Mouse (Mus musculus): ENCODE results near the gene Dcdc2a. TPM values are rescaled to one million over a fixed set of nuclear protein-coding genes. Genes with fewer than 3 reads are reported as not detected.

Gene Dcdc2a
- polyA plus RNA-seq, 1 experiment from 2014 or later, result 2.2 TPM

DNA sequence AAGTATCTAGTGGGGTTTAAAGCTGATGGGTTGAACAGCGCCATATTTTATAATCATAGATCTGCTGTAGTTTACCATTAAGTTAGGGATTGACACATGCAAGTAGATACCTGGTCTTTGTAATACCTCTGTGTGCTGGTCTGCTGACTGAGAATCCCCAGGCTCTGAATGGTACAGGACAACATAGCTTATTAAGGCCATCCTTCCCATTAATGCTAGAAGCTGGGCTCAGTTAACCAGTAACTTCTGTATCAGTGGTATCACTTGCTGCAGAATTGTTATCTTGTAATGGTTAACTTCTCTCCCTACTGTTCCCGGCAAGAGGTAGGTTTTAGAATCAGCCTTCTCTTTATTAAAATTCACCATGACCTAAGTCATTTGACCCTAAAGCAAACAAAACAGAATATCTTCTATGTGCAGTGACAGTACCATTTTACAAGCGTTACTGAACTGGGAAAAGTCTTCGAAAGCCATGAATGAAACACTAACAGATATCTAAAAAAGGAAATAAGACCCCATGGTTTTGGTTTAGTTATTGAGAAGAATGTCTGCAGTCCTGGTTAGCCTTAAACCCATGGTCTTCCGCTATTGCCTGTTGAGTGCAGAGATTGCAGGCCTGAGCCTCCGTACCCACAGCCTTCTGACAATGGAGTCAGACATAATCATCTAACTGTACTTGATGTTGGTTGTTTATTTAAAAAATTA, 29.2 kb upstream of the Dcdc2a start:
- 92% methylated on average over 6 of the region's 6 CpGs for WGBS

GRCm38 (mm10) chr13:25027114-25027425, 28.7 kb upstream of the Dcdc2a start:
- Histone ChIP-seq H3K27ac (replicated peaks; ENCODE audit: low read depth, low read length) (no peak overlapping the region), H3K9me3 (ENCODE audit: control insufficient read depth, low read length) (no peaks in the 10 kb centered on the region), H3K27me3 (ENCODE audit: control insufficient read depth, insufficient read depth, low read length) (no peaks in the 10 kb centered on the region), H3K9ac (ENCODE audit: low read length) (no peak overlapping the region), H3K4me2 (ENCODE audit: low read depth, severe bottlenecking) (no peak overlapping the region), H3K4me1 (ENCODE audit: control insufficient read depth, insufficient read depth, low read length) (no peaks in the 10 kb centered on the region), H3K4me3 (ENCODE audit: low read depth, low read length) (no peak overlapping the region), H3K36me3 (ENCODE audit: control insufficient read depth, insufficient read depth, low read length) (no peaks in the 10 kb centered on the region)
- WGBS, result 84% methylated on average over 3 of the region's 3 CpGs
- ATAC-seq (ENCODE audit: insufficient number of reproducible peaks, low FRiP score, low TSS enrichment, low read depth), result no peak
- no peak for DNase-seq (ENCODE audit: low spot score)

More for the DNA sequence above, 29.2 kb upstream of the Dcdc2a start:
- H3K9ac ChIP-seq (ENCODE audit: low read length), result no peak overlapping the region
- no peaks in the 10 kb centered on the region for H3K9me3 ChIP-seq (ENCODE audit: control insufficient read depth, low read length)
- no peaks in the 10 kb centered on the region for H3K27me3 ChIP-seq (ENCODE audit: control insufficient read depth, insufficient read depth, low read length)
- no peaks in the 10 kb centered on the region for H3K36me3 ChIP-seq (ENCODE audit: control insufficient read depth, insufficient read depth, low read length)
- H3K27ac ChIP-seq (replicated peaks; ENCODE audit: low read depth, low read length), result no peak overlapping the region
- H3K4me2 ChIP-seq (ENCODE audit: low read depth, severe bottlenecking), result no peak overlapping the region
- no peak for DNase-seq (ENCODE audit: low spot score)
- no peaks in the 10 kb centered on the region for H3K4me1 ChIP-seq (ENCODE audit: control insufficient read depth, insufficient read depth, low read length)
- H3K4me3 ChIP-seq (ENCODE audit: low read depth, low read length), result no peak overlapping the region
- ATAC-seq (ENCODE audit: insufficient number of reproducible peaks, low FRiP score, low TSS enrichment, low read depth), result no peak

- DNase-seq (ENCODE audit: low spot score) (no peak), ATAC-seq (ENCODE audit: insufficient number of reproducible peaks, low FRiP score, low TSS enrichment, low read depth) (no peak)
- Histone ChIP-seq H3K4me1 (ENCODE audit: control insufficient read depth, insufficient read depth, low read length) (no peaks in the 10 kb centered on the region), H3K9ac (ENCODE audit: low read length) (no peak overlapping the region), H3K4me2 (ENCODE audit: low read depth, severe bottlenecking) (no peak overlapping the region), H3K4me3 (ENCODE audit: low read depth, low read length) (no peak overlapping the region), H3K36me3 (ENCODE audit: control insufficient read depth, insufficient read depth, low read length) (no peaks in the 10 kb centered on the region), H3K9me3 (ENCODE audit: control insufficient read depth, low read length) (no peaks in the 10 kb centered on the region), H3K27ac (replicated peaks; ENCODE audit: low read depth, low read length) (no peak overlapping the region), H3K27me3 (ENCODE audit: control insufficient read depth, insufficient read depth, low read length) (no peaks in the 10 kb centered on the region)
- 81% methylated on average over 2 of the region's 2 CpGs for WGBS
Observed at GRCm38 (mm10) chr13:25039488-25039887, 16.3 kb upstream of the Dcdc2a start.

DNA sequence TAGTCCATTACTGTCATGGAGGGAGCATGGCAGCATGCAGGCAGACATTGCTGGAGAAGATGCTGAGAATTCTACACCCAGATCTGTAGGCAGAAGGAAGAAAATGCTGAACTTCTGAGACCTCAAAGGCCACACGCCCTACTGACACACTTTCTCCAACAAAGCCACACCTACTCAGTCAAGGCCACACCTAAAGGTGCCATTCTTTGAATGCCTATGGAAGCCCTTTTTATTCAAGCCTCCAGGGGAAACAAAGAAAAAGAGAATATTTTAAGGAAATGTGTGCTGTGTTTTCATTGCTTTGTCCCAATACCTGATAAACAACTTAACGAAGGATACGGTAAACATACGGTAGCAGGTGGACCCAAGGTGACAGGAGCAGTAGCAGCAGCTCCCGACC, 3.1 kb upstream of the Dcdc2a start:
- Histone ChIP-seq H3K4me2 (ENCODE audit: low read depth, severe bottlenecking) (no peak overlapping the region), H3K9me3 (ENCODE audit: control insufficient read depth, low read length) (peaks cover 8% of the 10 kb centered on the region; the same call in 1 of the 2 replicates), H3K27ac (replicated peaks; ENCODE audit: low read depth, low read length) (no peak overlapping the region), H3K9ac (ENCODE audit: low read length) (no peak overlapping the region), H3K4me1 (ENCODE audit: control insufficient read depth, insufficient read depth, low read length) (peaks cover 3% of the 10 kb centered on the region; the same call in 1 of the 2 replicates), H3K27me3 (ENCODE audit: control insufficient read depth, insufficient read depth, low read length) (peaks cover 32% of the 10 kb centered on the region), H3K4me3 (ENCODE audit: low read depth, low read length) (no peak overlapping the region), H3K36me3 (ENCODE audit: control insufficient read depth, insufficient read depth, low read length) (no peaks in the 10 kb centered on the region)
- DNase-seq (ENCODE audit: low spot score) (no peak), ATAC-seq (ENCODE audit: insufficient number of reproducible peaks, low FRiP score, low TSS enrichment, low read depth) (no peak)
- WGBS, result 89% methylated on average over 5 of the region's 5 CpGs

- Histone ChIP-seq H3K4me2 (ENCODE audit: low read depth, severe bottlenecking) (peak overlapping the region; percentile 79), H3K4me1 (ENCODE audit: control insufficient read depth, insufficient read depth, low read length) (peaks cover 3% of the 10 kb centered on the region; the same call in 1 of the 2 replicates), H3K36me3 (ENCODE audit: control insufficient read depth, insufficient read depth, low read length) (no peaks in the 10 kb centered on the region), H3K9me3 (ENCODE audit: control insufficient read depth, low read length) (peaks cover 3% of the 10 kb centered on the region; the same call in 1 of the 2 replicates), H3K9ac (ENCODE audit: low read length) (peak overlapping the region; percentile 35; the same call in 1 of the 2 replicates), H3K27ac (replicated peaks; ENCODE audit: low read depth, low read length) (no peak overlapping the region), H3K27me3 (ENCODE audit: control insufficient read depth, insufficient read depth, low read length) (peaks cover 32% of the 10 kb centered on the region), H3K4me3 (ENCODE audit: low read depth, low read length) (peak overlapping the region; percentile 43)
- WGBS, result under 1% methylated on average over 30 of the region's 35 CpGs
- ATAC-seq (ENCODE audit: insufficient number of reproducible peaks, low FRiP score, low TSS enrichment, low read depth) (peak; percentile 79), DNase-seq (ENCODE audit: low spot score) (peak; percentile 82)
Observed at GRCm38 (mm10) chr13:25055111-25055554, 671 bp upstream of the Dcdc2a start.

DNA sequence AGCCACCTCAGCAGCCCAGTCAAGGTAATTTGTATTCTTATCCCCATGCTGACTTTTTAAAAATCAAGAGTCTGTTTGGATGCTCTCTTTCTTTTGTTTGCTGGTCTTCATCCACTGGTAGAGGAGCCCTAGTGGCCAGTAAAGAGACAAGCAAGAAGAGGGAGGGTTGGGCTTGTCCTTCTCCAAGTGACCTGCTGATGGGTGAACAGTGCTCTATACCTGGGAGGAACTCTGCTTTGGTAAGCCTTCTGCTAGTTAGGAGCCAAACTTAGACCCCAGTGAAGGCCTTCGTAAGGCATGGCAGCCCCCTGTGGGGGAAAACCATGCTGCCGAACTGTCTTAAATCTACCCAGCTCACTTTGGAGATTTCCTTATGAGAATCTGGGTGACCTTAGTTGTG, 10.9 kb downstream of the Dcdc2a start:
- H3K4me3 ChIP-seq (ENCODE audit: low read depth, low read length), result no peak overlapping the region
- H3K9me3 ChIP-seq (ENCODE audit: control insufficient read depth, low read length), result no peaks in the 10 kb centered on the region
- no peaks in the 10 kb centered on the region for H3K4me1 ChIP-seq (ENCODE audit: control insufficient read depth, insufficient read depth, low read length)
- H3K9ac ChIP-seq (ENCODE audit: low read length), result no peak overlapping the region
- WGBS, result 91% methylated on average over 2 of the region's 2 CpGs
- ATAC-seq (ENCODE audit: insufficient number of reproducible peaks, low FRiP score, low TSS enrichment, low read depth), result no peak
- H3K27ac ChIP-seq (replicated peaks; ENCODE audit: low read depth, low read length), result no peak overlapping the region
- H3K4me2 ChIP-seq (ENCODE audit: low read depth, severe bottlenecking), result no peak overlapping the region
- no peaks in the 10 kb centered on the region for H3K27me3 ChIP-seq (ENCODE audit: control insufficient read depth, insufficient read depth, low read length)
- H3K36me3 ChIP-seq (ENCODE audit: control insufficient read depth, insufficient read depth, low read length), result no peaks in the 10 kb centered on the region
- no peak for DNase-seq (ENCODE audit: low spot score)

GRCm38 (mm10) chr13:25067183-25067582, 11.4 kb downstream of the Dcdc2a start:
- DNase-seq (ENCODE audit: low spot score) (no peak), ATAC-seq (ENCODE audit: insufficient number of reproducible peaks, low FRiP score, low TSS enrichment, low read depth) (no peak)
- no peak overlapping the region for H3K4me2 ChIP-seq (ENCODE audit: low read depth, severe bottlenecking)
- WGBS, result 78% methylated on average over 4 of the region's 4 CpGs
- H3K36me3 ChIP-seq (ENCODE audit: control insufficient read depth, insufficient read depth, low read length), result no peaks in the 10 kb centered on the region
- no peaks in the 10 kb centered on the region for H3K4me1 ChIP-seq (ENCODE audit: control insufficient read depth, insufficient read depth, low read length)
- no peaks in the 10 kb centered on the region for H3K9me3 ChIP-seq (ENCODE audit: control insufficient read depth, low read length)
- H3K27me3 ChIP-seq (ENCODE audit: control insufficient read depth, insufficient read depth, low read length), result no peaks in the 10 kb centered on the region
- no peak overlapping the region for H3K4me3 ChIP-seq (ENCODE audit: low read depth, low read length)
- H3K27ac ChIP-seq (replicated peaks; ENCODE audit: low read depth, low read length), result no peak overlapping the region
- no peak overlapping the region for H3K9ac ChIP-seq (ENCODE audit: low read length)

DNA sequence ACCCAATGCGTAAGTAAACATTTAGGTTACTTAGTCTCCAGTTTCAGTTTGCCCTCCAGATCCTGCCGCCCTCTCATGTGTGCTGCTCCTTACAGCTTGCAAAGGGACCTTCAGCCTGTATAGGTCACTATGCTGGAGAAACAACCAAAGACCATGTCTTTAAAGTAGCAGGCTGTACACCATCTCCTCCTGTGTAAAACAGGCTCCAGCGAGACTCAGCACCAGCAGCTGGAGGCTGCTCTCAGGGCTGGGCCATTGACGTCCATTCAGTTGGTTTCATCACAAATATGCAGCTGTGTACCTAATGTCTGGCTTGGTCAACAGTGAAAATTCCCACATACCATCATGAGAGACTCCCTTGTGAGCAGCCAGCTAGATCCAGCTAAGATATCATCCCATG, 14.0 kb downstream of the Dcdc2a start:
- Histone ChIP-seq H3K27me3 (ENCODE audit: control insufficient read depth, insufficient read depth, low read length) (no peaks in the 10 kb centered on the region), H3K4me2 (ENCODE audit: low read depth, severe bottlenecking) (no peak overlapping the region), H3K9me3 (ENCODE audit: control insufficient read depth, low read length) (no peaks in the 10 kb centered on the region), H3K36me3 (ENCODE audit: control insufficient read depth, insufficient read depth, low read length) (no peaks in the 10 kb centered on the region), H3K9ac (ENCODE audit: low read length) (no peak overlapping the region), H3K27ac (replicated peaks; ENCODE audit: low read depth, low read length) (no peak overlapping the region), H3K4me1 (ENCODE audit: control insufficient read depth, insufficient read depth, low read length) (no peaks in the 10 kb centered on the region), H3K4me3 (ENCODE audit: low read depth, low read length) (no peak overlapping the region)
- no peak for DNase-seq (ENCODE audit: low spot score)
- no peak for ATAC-seq (ENCODE audit: insufficient number of reproducible peaks, low FRiP score, low TSS enrichment, low read depth)
- WGBS, result 90% methylated on average over 4 of the region's 4 CpGs

- Histone ChIP-seq H3K4me2 (ENCODE audit: low read depth, severe bottlenecking) (no peak overlapping the region), H3K27ac (replicated peaks; ENCODE audit: low read depth, low read length) (no peak overlapping the region), H3K27me3 (ENCODE audit: control insufficient read depth, insufficient read depth, low read length) (no peaks in the 10 kb centered on the region), H3K4me3 (ENCODE audit: low read depth, low read length) (no peak overlapping the region), H3K4me1 (ENCODE audit: control insufficient read depth, insufficient read depth, low read length) (no peaks in the 10 kb centered on the region), H3K36me3 (ENCODE audit: control insufficient read depth, insufficient read depth, low read length) (no peaks in the 10 kb centered on the region), H3K9me3 (ENCODE audit: control insufficient read depth, low read length) (no peaks in the 10 kb centered on the region), H3K9ac (ENCODE audit: low read length) (no peak overlapping the region)
- no peak for ATAC-seq (ENCODE audit: insufficient number of reproducible peaks, low FRiP score, low TSS enrichment, low read depth)
- no peak for DNase-seq (ENCODE audit: low spot score)
- WGBS, result 85% methylated on average over 4 of the region's 4 CpGs
Observed at GRCm38 (mm10) chr13:25070791-25071190, 15.0 kb downstream of the Dcdc2a start.

All from limb, embryonic 11.5 days (tissue).